Mouse (Mus musculus) c-Kit-negative CD71-positive TER-119-positive erythroid progenitor cells, embryonic 14.5 days (primary cell): ENCODE measurements at regions not wholly inside any gene's neighbourhood (a gene's known extent, or its start where the extent isn't known, plus 50 kb on each side); places are given as distances from the start of the nearest gene placed in this dataset.

ENCODE experiments used
- DNase-seq: peaks from one replicate; pipeline ENCODE4 v3.0.0-alpha.2; 2013; ENCODE audit warnings: low read depth, low spot score

DNA sequence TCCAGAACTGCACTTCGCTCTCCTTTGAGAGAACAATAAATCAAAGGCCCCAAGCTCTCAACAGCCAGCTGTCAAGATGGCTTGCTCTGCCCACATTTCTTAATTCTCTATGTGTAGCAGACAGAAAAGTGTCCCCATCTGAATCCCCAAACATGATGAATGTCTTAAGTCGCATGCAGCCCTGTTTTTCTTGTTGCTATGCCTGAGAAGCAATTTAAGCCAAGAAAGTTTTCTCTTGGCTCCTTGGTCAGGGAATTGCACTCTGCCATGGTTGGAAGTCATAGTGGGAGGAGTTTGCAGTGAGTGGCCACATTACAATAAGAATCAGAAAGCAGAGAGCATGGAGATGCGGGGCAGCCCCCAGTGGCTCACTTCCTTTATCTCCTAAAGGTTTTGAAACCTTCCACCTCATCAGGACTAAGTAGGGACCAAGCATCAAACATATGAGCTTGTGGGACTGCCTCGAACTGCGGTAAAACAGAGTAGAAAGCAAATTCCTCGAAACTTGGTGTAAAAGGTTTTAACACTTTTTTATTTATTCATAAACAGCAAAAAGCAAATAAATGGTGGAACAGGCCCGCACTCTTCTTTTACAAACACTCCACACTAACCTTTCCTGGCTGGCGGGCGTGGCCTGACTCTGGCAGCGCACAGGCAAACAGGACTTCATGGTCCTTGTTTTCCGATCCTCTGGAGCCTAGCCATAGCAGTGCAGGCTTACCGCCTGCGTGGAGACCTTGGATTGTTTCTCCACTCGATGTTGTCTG is 227.4 kb downstream of the Ankrd50 start:
- no peak for DNase-seq

DNA sequence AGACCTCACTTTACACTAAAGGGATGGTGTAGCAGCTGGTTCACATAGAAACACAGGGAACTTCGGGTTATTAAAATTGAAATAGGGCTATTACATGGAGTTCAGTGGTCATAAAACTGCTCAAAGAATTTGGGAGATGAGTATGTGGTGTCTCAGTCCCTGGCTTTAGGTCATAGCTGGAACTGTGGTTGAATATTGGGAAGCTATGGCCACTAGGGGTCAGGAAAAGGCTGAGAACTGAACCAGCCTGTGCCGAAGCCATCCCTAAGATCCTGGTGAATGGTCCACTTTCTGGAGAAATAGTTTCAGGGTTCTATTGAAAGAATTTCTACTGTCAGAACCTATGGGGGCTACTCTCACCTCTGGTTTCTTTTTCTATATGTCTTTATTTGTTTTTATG is 229.0 kb downstream of the Ankrd50 start:
- no peak for DNase-seq

GRCm38 (mm10) chr3:38254896-38255295 is 229.7 kb downstream of the Ankrd50 start:
- DNase-seq, result no peak

GRCm38 (mm10) chr3:38251592-38251991 is 233.1 kb downstream of the Ankrd50 start:
- no peak for DNase-seq

- DNase-seq, result no peak
Measured at GRCm38 (mm10) chr3:38250552-38250951, 234.1 kb downstream of the Ankrd50 start.

DNA sequence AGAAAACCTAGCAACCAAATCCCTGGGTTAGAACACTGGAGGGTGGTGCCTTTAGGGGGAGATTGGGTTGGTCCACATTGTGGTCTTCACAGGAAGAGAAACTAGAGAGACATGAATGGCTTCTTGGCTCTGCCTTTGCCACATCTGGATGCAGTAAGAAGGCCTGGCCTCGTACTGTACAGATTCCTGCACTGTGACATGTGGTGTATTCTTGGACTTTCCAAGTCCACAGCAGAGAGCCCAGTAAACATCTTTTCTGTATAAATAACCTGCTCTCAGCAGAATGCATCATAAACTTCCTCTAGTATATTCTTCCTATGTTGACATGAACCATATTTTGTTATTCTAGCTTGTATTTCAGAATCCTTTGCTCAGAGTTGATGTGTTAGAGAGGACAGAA is 235.7 kb downstream of the Ankrd50 start:
- no peak for DNase-seq

DNA sequence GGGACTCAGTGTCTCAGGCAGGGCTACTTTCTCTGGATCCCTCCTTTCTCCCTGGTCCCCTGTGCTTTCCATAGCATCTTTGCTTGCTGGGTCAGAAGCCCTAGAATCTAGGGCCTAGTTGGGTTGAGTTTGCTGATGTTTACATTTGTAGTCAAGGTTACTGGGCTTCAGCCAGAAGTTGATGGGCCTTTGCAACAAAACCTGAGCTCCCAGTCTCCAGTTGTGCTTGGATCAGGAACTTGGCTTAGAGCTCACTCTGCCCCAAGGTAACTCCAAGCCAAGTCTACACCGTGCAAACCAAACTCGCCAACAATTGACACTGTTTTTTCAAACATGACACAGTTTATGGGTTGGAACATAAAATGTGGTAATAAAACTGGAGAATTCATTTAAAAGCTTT is 238.2 kb downstream of the Ankrd50 start:
- no peak for DNase-seq

GRCm38 (mm10) chr3:38243209-38243608 is 241.4 kb downstream of the Ankrd50 start:
- no peak for DNase-seq

DNA sequence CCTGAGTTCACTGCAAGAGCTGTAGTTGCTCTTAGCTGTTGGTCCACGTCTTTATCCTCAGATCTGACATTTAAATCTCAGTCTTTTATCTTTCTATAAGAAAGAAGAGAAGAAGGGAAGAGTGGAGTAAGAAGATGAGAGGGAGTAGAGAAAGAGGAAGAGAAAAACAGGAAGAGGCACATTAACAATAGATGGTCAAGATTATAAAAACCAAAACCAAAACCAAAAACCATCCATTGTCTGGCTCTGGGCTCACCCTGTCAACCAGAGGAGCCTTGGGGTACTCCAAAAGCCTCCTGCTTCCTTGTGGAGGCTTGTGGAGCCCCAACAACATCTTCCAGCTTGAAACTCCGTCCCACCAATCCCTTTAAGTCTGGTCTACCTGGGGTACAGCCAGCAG is 247.0 kb downstream of the Ankrd50 start:
- DNase-seq, result no peak

- no peak for DNase-seq
Measured at GRCm38 (mm10) chr3:38235736-38236083, 248.9 kb downstream of the Ankrd50 start.

DNA sequence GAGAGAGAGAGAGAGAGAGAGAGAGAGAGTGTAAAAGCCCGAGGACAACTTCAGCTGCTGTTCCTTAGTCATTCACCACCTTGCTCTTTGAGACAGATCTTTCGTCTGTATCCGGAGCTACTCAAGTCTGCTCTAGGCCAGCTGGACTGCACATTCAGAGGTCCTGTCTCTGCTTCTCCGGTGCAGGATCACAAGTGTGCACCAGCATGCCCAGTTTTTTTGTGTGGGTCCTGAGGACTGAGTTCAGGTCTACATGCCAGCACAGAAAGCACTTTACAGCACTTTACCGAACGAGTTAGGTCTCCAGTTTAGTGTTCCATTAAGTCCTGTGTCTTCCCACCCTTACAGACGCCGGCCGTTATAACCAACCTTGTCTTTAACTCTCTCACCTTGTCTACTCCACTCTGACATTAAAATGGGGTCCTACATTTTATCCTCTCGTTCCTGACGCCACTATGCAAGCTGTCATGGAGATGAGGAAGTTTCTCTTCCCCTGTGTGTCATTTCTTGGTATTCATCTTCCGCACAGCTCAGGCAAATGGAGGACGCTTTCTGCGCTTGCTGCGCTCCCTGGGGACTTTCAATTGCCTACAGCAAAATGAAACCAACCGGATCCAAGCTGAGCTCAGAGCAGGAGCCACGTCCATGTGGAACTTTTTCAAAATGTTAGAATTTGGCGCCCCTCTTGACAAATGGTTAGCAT is 249.5 kb downstream of the Ankrd50 start:
- DNase-seq, result no peak

- no peak for DNase-seq
Measured at GRCm38 (mm10) chr3:38234534-38234933, 250.1 kb downstream of the Ankrd50 start.

DNA sequence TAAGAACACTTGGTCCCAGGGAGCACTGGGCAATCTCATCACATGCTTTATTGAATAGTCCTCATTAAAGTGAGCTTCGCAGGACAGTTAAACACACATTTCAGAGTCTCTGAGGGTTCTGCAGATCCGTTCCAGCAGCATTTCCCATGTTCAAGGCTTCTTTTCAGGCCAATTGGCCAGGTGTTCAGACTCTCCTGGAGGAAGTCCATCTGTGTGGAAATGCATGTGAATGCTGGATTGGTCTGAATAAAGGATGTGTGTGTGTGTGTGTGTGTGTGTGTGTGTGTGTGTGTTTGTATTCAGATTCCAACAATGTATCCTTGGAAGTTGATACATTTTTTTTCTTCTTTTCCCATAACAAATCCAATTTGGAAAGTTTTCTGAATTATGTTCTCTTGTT is 250.6 kb downstream of the Ankrd50 start:
- DNase-seq, result no peak

GRCm38 (mm10) chr3:38233091-38233490 is 251.6 kb downstream of the Ankrd50 start:
- no peak for DNase-seq

DNA sequence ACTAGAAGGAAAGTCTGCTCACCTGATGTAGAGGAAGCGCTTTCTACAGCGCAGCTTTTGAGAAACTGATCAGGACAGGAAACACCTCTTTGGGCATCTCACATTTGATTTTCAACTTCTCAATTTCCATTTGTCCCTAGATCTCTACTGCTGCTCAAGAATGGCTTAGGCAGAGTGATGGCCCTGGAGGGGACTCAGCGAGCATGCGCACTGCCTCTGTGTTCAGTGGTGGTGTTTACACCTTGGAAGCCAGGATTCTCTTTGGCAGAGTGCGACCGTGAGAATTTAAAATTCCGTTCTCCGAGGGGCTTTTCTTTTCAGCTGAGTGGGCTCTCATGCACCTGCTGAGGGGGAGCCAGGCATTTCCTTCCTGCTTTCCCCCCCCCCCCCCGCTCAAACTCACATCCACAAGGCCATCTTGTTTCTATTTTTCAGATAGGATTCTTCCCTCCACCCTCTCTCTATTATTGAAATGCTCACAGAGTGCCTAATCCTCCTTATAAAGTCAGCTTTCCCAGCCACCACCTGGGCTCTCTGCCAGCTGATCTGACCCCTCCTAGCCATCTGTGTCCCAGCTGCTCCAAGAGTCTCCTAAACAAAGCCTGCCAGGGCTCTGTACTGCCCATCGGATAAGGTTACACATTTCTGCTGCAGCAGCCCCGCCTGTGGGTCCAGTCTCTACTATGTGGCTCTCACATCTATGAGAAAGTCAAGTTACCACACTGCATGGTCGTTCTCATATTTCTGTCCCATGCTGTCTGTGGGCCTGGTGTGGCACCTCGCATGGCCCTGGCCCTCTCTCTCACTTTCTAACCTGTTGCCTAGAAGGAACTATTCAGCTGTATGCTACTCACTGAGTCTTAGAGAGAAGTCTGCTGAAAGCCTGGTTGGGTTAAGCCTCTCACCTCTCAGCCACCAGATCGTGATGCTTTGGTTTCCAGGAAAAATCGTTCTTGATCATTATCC is 252.2 kb downstream of the Ankrd50 start:
- DNase-seq, result no peak

DNA sequence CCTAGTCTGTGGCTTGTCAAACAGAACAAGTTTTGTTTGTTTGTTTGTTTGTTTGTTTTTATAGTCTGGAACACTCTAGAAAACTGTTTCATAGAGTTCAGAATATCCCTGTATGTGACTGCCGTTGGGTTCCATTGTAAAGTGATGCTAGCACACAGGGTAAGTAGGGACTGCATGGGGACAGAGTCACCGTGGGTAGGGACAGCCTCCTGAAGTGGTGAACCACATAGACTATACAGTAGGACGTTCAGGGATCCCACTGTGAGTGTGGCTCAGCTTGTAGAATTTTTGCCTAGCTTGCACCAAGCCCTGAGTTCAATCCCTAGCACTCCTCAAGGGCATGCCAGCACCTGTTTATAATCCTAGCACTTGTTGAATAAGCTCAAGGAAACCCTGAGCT is 253.1 kb downstream of the Ankrd50 start:
- no peak for DNase-seq

DNA sequence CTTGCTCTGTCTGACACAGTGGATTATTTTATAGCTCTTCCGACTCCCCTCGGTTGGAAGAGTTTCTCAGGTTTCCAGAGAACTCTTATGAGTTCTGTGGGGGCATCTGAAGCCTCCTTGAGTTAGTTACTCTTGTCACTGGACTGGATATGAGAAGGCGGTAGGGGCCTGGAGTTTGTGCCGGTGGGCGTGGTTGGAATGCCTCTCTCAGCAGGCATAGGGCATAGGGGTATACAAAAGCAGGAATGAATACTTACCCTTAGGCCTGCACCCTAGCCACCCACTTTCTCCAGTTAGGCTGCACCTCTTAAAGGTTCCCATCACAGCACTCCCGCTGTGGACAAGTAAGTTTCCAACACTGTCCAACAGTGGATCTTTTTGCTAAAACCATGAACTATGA is 253.8 kb downstream of the Ankrd50 start:
- no peak for DNase-seq

DNA sequence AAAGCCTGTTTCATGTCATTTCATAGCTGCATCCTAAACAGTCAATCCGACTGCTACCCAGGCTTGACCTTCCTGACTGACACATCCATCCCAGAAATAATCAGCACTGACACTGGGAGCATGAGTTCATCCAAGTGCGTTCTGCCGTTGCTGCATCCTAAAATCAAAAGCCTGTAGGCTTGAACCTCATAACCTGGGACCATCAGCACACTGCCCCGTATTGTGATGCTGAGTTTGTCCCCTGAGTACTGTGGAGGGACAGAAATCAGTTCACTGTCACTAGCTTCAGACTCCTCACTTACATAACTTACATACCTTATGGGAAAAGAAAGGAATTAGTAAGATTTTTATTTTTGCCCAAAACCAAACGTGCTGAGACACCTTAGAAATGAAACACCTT is 255.0 kb downstream of the Ankrd50 start:
- no peak for DNase-seq

DNA sequence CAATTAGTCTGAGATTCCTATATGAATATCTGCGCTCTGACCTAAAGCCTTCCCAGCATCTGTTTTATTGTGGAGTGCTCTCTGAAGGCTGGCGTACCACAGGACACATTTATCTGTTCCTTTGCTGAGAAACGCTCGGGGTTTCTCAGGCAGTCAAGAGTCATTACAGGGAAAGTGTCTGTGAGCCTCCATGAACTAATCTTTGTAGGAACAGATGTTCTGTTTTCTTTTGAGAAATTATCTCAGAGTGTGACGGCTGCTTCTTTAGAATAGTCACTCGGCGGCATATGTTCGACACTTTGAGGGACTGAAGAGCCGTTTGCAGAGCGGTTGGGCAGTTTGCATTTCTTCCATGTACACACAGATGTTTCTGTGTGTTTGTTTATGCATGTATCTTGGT is 255.6 kb downstream of the Ankrd50 start:
- DNase-seq, result no peak

DNA sequence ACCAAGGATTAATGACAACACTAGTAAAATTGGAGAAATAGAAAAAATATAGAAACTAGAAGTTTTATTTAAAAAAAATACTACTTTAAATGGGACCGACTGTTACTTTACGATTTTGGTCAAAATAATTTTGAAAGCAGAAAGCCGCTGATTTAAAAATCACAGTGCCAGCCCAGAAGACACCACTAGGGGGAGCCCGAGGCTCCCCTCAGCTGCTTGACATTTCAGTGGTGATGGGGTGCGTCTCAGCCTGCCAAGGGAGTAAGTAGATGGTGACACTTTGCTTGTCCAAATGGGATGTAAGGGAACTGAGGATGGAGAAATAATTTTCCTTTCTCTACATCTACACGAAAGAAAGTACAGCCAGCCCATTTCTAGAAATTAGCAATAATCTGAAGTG is 257.0 kb downstream of the Ankrd50 start:
- DNase-seq, result no peak

DNA sequence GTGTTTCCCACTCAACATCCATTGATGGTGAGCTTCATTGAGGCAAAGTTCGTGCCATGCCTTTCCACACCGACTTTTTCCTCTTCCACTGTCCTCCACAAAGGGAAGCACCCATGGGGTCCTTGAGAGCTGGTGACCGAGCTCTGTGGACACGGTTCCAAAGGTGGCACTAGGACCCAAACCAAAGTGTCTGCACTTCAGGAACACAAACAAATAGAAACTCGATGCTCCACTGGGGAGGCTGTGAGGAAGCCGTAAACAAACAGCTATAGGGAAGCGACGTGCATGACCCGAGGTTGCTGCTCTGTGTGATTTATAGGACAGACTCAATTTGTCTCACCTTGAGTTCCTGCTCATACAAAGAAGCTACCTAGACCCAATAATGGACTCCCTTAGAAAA is 257.5 kb downstream of the Ankrd50 start:
- no peak for DNase-seq

GRCm38 (mm10) chr3:38226147-38226546 is 258.5 kb downstream of the Ankrd50 start:
- DNase-seq, result no peak
